28 mouse cellular contexts compared by ENCODE assay signal in the genomic region with DNA sequence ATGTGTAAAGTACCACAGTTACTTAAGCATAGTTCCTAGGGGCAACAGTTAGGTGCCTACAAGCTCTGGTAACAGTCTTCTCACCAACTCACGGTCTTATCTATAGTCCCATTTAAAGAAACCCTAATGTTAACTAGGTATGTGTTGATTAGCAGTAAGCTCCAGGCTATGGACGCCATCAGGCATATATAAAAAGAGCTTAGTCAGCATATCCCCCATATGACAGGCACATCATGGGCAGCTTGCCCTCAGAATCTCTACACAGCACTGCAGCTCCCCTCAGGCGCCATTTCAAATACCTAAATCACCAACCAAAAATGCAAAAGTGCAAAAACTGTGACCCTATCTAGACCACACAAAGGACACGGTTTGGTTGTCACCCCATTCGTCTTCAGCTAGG.
"Had no signal": no experiment of that assay in that cellular context is flagged by ENCODE, and none has a peak within 500 bp of the region (broad histone marks: within the 10 kb centered on the region; RNA-seq: fewer than 3 reads in every experiment).

No protein-coding gene starts in this region.

- H3K27me3 ChIP-seq: heart, embryonic 13.5 days; heart, embryonic 15.5 days; hindbrain, embryonic 12.5 days; hindbrain, embryonic 13.5 days; hindbrain, embryonic 15.5 days; intestine, embryonic 15.5 days; kidney, embryonic 15.5 days had no signal

- H3K4me2 ChIP-seq: heart, embryonic 13.5 days; heart, embryonic 15.5 days; hindbrain, embryonic 12.5 days; hindbrain, embryonic 13.5 days; hindbrain, embryonic 14.5 days; hindbrain, embryonic 15.5 days; intestine, embryonic 15.5 days; kidney, embryonic 15.5 days had no signal

- DNase-seq: heart, postnatal 10 days; heart, postnatal 14 days; heart, postnatal 36 days; heart, postnatal 4 days; kidney, adult 11 months; kidney, adult 18-20 months; kidney, adult 2 months; kidney, adult 8-10 months; kidney, adult 9 months; kidney, postnatal 10 days; kidney, postnatal 14 days; kidney, postnatal 36 days; kidney, postnatal 4 days; layer of hippocampus, adult 9-11 months; layer of hippocampus, postnatal 36 days had no signal

- H3K9ac ChIP-seq: heart, embryonic 13.5 days; heart, embryonic 15.5 days; hindbrain, embryonic 12.5 days; hindbrain, embryonic 13.5 days; hindbrain, embryonic 14.5 days; hindbrain, embryonic 15.5 days; intestine, embryonic 15.5 days; kidney, embryonic 15.5 days had no signal

- H3K4me3 ChIP-seq: heart, embryonic 13.5 days; heart, embryonic 15.5 days; hindbrain, embryonic 10.5 days; hindbrain, embryonic 12.5 days; hindbrain, embryonic 13.5 days; hindbrain, embryonic 15.5 days; intestine, embryonic 15.5 days; kidney, embryonic 15.5 days; layer of hippocampus, adult 2 months; left cerebral cortex, adult 2 months had no signal

- H3K27ac ChIP-seq: heart, embryonic 13.5 days; heart, embryonic 15.5 days; hindbrain, embryonic 10.5 days; hindbrain, embryonic 12.5 days; hindbrain, embryonic 13.5 days; hindbrain, embryonic 14.5 days; hindbrain, embryonic 15.5 days; hindbrain, postnatal 0 days; intestine, embryonic 15.5 days; kidney, embryonic 15.5 days; kidney, postnatal 0 days; layer of hippocampus, adult 2 months; left cerebral cortex, adult 2 months had no signal

- H3K9me3 ChIP-seq: heart, embryonic 13.5 days; heart, embryonic 15.5 days; hindbrain, embryonic 13.5 days; hindbrain, embryonic 15.5 days; intestine, embryonic 15.5 days had no signal

- H3K36me3 ChIP-seq: heart, embryonic 15.5 days; hindbrain, embryonic 12.5 days; hindbrain, embryonic 13.5 days; hindbrain, embryonic 15.5 days; intestine, embryonic 15.5 days; kidney, embryonic 15.5 days had no signal
